Mouse (Mus musculus): ENCODE measurements around the gene Otud3.
"Not testable (repeated sequence)": the region's sequence is repeated elsewhere in the genome, so short reads cannot be mapped to it uniquely, and the experiment has no call there.

Otud3 gene

DNA sequence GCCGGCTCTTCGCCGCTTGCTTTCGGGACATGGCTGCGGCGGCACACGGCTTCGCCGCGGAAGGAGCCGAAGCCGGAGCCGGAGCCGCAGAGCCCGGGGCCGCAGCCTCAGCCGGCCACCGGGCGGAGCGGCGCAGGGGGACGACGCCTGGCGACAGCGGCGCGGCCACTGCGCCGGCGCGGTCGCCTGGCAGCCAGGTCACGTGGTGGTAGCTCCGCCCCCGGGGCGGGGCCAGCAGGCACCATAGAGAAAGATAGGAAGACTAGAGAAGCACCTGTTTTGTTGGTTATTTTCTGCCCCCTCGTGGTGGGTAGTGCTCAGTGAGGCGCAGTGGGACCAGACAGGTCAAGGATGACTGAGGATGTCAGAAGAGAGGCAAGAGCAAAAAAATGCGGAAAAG is at the start of gene Otud3:
TSS of gene Otud3 (minus strand) at position 149 of the 400 bp plus-strand sequence.
- peak; percentile 97 for DNase-seq

GRCm38 (mm10) chr4:138962719-138963118 is 49.0 kb upstream of the Otud3 start:
- no peak for DNase-seq

GRCm38 (mm10) chr4:138959926-138960325 is 46.2 kb upstream of the Otud3 start:
- DNase-seq, result peak; percentile 47

DNA sequence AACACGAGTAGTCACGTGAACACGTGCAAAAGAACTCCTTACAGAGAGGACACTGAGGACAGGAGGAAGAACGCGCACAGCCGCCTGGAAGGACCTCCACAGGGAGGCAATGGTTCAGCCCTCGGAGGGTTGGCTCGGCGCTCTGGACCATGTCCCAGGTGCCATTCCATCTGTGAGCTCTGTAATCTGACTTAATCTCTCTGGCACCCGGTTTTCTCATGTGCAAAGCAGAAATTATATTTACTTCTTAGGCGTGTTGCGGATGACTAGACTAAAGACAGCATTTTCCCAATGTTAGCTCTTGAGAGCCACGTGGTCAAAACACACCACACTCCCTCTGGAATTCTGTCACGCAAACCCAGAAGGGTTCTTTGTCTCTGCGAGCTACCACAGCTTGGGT is 45.4 kb upstream of the Otud3 start:
- no peak for DNase-seq

DNA sequence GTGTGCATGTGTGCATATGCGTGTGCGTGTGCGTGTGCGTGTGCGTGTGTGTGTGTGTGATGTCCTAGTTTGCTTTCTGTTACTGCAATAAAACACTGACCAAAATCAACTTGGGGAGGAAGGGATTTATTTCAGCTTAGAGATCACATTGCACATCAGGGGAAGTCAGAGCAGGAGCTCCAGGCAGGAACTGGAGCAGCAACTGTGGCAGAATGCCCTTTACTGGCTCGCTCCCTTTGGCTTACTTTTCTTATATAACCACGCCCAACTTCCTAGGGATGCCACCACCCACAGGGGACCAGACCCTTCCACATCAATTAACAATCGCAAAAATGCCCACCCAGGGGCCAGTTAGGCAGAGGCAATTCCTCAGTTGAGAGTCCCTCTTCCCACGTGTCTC is 44.9 kb upstream of the Otud3 start:
- no peak for DNase-seq

GRCm38 (mm10) chr4:138948257-138948656 is 34.5 kb upstream of the Otud3 start:
- DNase-seq, result no peak

- DNase-seq, result peak; percentile 91
Measured at GRCm38 (mm10) chr4:138943730-138944129, 30.0 kb upstream of the Otud3 start.

- no peak for DNase-seq
Measured at GRCm38 (mm10) chr4:138941966-138942365, 28.2 kb upstream of the Otud3 start.

- DNase-seq, result peak; percentile 42
Measured at GRCm38 (mm10) chr4:138941401-138941800, 27.7 kb upstream of the Otud3 start.

DNA sequence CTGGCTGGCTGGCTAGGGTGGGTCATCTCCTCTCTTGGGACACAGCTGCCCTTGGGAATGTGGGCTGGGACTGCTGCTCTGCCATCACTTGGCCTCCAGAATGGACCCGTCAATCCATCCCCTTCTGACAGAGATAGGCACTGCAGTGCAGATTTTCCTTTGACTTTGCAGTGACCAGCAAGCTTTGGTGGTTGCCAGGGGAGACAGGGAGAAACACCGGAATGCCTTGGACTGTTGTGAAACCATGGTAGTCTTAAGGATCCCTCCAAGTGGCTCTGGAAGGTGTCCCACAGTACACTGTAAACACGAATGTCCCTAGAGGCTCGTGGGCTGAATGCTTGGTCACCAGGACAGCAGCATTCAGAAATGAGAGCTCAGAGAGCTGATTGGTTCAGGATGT is 25.7 kb upstream of the Otud3 start:
- no peak for DNase-seq

DNA sequence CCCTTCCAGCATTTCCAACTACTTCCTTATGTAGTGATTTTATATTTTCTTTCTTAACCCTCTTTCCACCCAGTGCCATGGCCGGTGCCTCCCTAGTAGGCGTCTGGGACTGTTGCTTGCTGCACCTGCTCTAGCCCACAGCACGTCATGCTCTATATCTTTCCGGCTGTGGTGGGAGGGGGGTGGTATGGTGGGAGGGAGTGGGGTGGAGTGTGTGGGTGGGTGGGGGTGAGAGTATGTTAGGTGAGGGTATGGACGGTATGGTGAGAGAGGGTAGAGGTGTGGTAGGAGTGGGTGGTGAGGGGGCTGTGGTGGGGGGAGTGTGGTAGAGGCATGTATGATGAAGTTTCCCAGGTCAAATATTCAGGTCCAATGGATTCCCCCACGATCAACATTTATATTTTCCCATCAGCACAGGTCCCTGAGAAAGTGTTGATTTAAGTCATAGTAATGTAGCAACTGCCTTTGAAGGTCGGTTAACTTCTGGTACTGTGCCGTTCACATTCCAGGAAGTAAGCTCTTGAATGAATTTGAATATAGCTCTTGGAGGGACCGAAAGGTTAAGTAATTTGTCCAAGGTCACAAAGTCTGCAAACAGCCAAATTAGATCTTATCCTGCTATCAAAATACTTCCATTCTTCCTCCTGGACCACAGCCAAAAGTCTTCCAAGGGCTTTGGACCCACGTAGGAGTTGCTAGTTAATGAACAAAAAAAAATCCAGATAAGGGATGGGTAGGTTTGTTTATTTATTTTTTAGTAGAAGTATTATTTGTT is 24.9 kb upstream of the Otud3 start:
- DNase-seq, result peak; percentile 52

- DNase-seq, result no peak
Measured at GRCm38 (mm10) chr4:138934456-138935145, 20.9 kb upstream of the Otud3 start.

DNA sequence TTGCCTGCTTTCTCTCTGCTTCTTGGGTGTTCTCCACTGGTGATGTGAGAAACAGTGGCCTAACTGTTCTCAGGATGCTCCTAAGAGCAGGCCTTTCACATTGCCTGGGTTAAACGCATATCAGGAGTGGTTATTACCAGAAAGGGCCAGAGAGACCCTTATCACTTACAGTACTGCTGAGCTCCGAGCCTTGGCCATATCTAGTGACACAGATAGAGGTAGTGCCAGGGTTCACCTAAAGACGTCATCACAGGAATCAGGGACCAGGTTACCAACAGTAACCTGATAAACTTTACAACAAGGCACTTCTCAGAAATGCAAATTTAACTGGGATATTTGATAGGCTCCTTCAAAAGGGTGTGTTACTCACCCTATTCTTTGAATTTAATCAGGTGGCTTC is 20.1 kb upstream of the Otud3 start:
- DNase-seq, result no peak

DNA sequence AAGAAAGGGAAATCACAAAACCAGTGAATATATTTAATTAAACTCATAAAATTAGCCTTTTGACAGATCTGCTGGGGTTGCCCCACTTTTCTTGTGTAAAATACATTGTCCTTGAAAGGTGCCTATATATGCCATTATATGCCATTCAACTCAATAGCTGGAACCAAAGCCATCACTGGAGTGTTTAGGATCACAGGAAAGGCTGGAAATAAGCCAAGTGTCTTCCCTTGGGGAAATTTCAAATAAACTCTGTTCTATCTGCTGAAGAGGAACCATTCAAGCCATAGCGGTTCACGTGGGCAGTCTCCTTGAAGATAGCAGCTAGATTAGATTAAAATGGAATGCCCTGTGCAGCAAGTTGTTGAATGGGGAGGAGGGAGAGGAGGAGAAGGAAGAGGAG is 11.8 kb upstream of the Otud3 start:
- DNase-seq, result no peak

DNA sequence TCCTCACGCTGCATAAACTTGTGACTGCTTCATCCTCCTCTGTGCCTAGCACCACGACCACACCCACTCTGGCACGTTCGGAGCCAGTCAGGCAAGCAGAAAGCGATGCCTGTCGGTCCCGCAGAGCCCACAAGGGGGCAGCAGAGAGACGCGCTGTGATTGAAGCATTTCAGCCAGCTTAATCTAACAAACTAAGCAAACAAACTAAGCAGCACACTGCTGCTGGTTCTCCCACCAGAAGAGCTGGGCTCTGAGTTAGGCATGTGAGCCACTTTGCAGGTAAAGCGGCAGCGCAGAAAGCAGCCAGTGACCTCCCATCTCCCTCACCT is 8.3 kb upstream of the Otud3 start:
- DNase-seq, result peak; percentile 97

DNA sequence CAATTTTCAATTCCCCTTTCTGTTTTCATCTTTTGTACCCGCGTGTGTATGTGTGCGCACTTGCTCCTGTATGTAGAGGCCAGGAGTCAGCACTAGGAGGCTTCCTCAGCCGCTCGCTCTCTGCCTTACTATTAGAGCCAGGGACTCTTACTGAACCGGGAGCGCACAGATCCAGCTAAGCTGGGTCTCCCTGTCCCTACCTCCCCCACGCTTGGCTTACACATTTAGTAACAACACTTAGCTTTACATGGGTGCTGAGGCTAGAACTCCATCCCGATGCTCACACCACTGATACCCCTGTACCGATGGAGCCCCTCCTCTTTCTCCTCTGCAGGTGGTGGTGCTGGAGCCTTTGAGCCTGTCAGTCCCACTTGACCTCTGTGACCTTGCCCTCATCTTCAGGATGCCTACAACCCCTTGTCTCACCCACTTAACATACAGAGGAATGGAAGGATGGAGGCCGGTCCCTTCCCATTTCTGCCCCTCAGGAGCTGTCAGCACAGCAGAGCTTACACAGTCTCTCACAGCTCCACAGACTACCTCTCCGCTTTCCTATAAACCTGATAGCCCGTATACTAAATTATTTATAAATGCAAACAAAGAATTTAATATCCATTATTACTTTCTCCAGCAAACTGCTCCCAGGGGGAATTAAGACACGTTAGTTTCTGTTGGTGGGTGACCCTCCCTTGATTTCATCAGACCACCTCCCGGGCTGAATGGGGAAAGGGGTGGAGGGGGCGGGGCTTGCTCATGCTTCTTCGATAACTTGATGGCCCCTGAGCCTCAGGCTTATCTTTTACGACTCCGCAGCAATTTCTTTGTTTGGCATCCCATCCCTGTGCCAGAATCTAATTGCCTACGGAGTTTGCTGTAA is 7.7 kb upstream of the Otud3 start:
- no peak for DNase-seq

- no peak for DNase-seq
Measured at GRCm38 (mm10) chr4:138917282-138917681, 3.5 kb upstream of the Otud3 start.

- peak; percentile 66 for DNase-seq
Measured at GRCm38 (mm10) chr4:138913141-138913787, 481 bp downstream of the Otud3 start.

GRCm38 (mm10) chr4:138905624-138906337 is 8.0 kb downstream of the Otud3 start:
- no peak for DNase-seq

DNA sequence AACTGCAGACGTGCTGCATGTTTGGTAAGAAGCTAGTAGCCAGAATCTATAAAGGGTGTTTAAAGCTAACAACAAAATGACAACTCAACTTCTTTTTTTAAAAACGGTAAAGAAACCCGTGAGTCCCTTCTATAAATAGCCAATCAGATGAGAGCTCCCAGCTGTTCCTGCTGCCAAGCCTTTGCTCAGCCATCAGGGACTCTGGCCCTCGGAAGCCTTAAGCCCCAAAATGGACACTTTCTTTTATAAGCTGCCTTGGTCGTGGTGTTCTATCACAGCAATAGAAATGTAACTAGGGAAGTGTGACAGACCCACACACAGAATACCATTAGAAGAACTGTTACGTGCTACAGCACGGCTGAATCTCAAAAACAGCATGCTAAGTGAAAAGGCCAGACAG is 14.4 kb downstream of the Otud3 start:
- no peak for DNase-seq

DNA sequence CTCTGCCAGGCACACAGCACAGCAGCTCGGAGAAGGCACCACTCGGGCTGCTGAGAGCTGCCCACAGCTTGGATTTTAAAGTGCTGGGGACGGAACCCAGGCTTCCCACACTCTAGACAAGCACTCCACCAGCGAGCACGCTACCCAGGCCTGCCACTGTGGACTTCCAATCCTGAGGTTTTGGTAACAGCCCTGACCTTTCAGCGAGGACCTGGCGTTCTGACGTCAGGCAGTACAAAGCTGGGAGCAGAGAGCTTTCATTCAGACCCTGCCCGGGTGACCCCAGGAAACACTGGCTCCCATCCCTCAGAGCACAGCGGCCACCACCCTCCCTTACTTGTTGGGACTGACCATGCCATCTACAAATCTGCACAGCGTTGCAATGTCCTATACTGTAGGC is 20.0 kb downstream of the Otud3 start:
- not testable (repeated sequence) for DNase-seq

DNA sequence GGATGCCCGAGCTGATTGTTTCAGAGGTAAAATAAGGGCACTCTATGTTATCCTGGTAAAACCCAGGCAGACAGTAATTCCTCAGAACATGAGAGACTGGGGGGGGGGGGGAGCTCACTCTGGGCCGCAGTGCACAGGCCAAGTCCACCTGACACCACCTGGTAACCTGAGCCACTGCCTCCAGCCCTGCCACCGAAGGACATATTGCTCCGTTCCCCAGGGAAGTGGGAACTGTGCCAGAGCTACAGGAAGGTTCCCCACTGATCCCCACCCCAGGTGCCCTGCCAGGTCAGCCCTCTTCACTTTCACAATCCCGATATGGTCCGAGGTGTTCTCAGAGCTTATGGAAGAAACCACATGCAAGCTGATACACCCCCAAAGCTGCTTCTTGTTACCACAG is 21.1 kb downstream of the Otud3 start:
- no peak for DNase-seq

Measured in kidney, postnatal 10 days (tissue).